Mouse (Mus musculus) lung, embryonic 15.5 days (tissue): ENCODE data around the gene Card10. TPM values are rescaled to one million over a fixed set of nuclear protein-coding genes. Genes with fewer than 3 reads are reported as not detected.

ENCODE experiments used
- ATAC-seq: fragments of 200-750 bp; cut with Nextera tagmentation; 2 replicates; pipeline ENCODE4 v1.8.0; 2017; ENCODE audit warnings: moderate number of reproducible peaks, borderline replicate concordance; ENCODE audit not compliant: low FRiP score, low TSS enrichment; ENCODE audit errors: extremely low read depth
- H3K27ac ChIP-seq: fragments of 300-500 bp; sonication (generic); 2 replicates; pipeline ENCODE4 v1.5.1; 2015; ENCODE audit warnings: moderate library complexity, mild to moderate bottlenecking, inconsistent platforms
- H3K27me3 ChIP-seq: fragments of 300-500 bp; sonication (generic); 2 replicates; pipeline ENCODE4 v1.6.1; 2015; ENCODE audit warnings: inconsistent platforms
- H3K36me3 ChIP-seq: fragments of 300-500 bp; sonication (generic); 2 replicates; pipeline ENCODE4 v1.6.1; 2015; ENCODE audit warnings: inconsistent platforms
- H3K4me1 ChIP-seq: fragments of 300-500 bp; sonication (generic); 2 replicates; pipeline ENCODE4 v1.6.1; 2015; ENCODE audit warnings: inconsistent platforms
- H3K4me2 ChIP-seq: fragments of 300-500 bp; sonication (generic); 2 replicates; pipeline ENCODE4 v1.6.1; 2015; ENCODE audit warnings: inconsistent platforms, mild to moderate bottlenecking, moderate library complexity
- H3K4me3 ChIP-seq: fragments of 300-500 bp; sonication (generic); 2 replicates; pipeline ENCODE4 v1.5.1; 2015; ENCODE audit warnings: mild to moderate bottlenecking, inconsistent platforms
- H3K9ac ChIP-seq: fragments of 300-500 bp; sonication (generic); 2 replicates; pipeline ENCODE4 v1.6.1; 2015; ENCODE audit warnings: inconsistent platforms
- H3K9me3 ChIP-seq: fragments of 300-500 bp; sonication (generic); 2 replicates; pipeline ENCODE4 v1.6.1; 2016; ENCODE audit warnings: inconsistent platforms
- WGBS: fragments of 180-500 bp; shearing (Covaris S2); methylation state at CpG from one replicate; pipeline ENCODE4 v1.1.7; 2015; 5-methylcytosine and 5-hydroxymethylcytosine counted together
- polyA plus RNA-seq: library from polyadenylated mRNA; unstranded; fragments of >200 nt; fragmentation: Nextera tagmentation; extraction: Ambion mirVana; gene quantifications from 2 replicates; pipeline ENCODE4 v1.2.1, GENCODE M21; 2015

Card10 gene
- polyA plus RNA-seq, 1 experiment from 2014 or later = 7.6 TPM

- no peaks in the 10 kb centered on the region for H3K27me3 ChIP-seq
- no peak overlapping the region for H3K27ac ChIP-seq
- peaks cover 6% of the 10 kb centered on the region; the same call in 1 of the 2 replicates for H3K4me1 ChIP-seq
- H3K9me3 ChIP-seq = no peaks in the 10 kb centered on the region
- H3K9ac ChIP-seq = no peak overlapping the region
- WGBS = 85% methylated on average over 5 of the region's 5 CpGs
- ATAC-seq = no peak
- no peak overlapping the region for H3K4me2 ChIP-seq
- H3K4me3 ChIP-seq = no peak overlapping the region
- H3K36me3 ChIP-seq = peaks cover 8% of the 10 kb centered on the region; the same call in 1 of the 2 replicates
These were observed 23.2 kb downstream of the Card10 start for GRCm38 (mm10) chr15:78779690-78780089.

GRCm38 (mm10) chr15:78779253-78779652, 23.6 kb downstream of the Card10 start:
- no peak for ATAC-seq
- H3K4me2 ChIP-seq = no peak overlapping the region
- peaks cover 8% of the 10 kb centered on the region; the same call in 1 of the 2 replicates for H3K36me3 ChIP-seq
- WGBS = 59% methylated on average over 8 of the region's 8 CpGs
- no peak overlapping the region for H3K27ac ChIP-seq
- no peak overlapping the region for H3K4me3 ChIP-seq
- H3K4me1 ChIP-seq = peaks cover 6% of the 10 kb centered on the region; the same call in 1 of the 2 replicates
- H3K9me3 ChIP-seq = no peaks in the 10 kb centered on the region
- H3K9ac ChIP-seq = no peak overlapping the region
- H3K27me3 ChIP-seq = no peaks in the 10 kb centered on the region

GRCm38 (mm10) chr15:78778077-78778870, 24.6 kb downstream of the Card10 start:
- H3K9me3 ChIP-seq = no peaks in the 10 kb centered on the region
- H3K27me3 ChIP-seq = no peaks in the 10 kb centered on the region
- H3K4me2 ChIP-seq = no peak overlapping the region
- peaks cover 13% of the 10 kb centered on the region for H3K4me1 ChIP-seq
- 48% methylated on average over 14 of the region's 15 CpGs for WGBS
- 0 out of 2 replicates have a peak overlapping the region, but pooled peaks have one; percentile 15 for H3K27ac ChIP-seq
- H3K4me3 ChIP-seq = no peak overlapping the region
- peaks cover 8% of the 10 kb centered on the region; the same call in 1 of the 2 replicates for H3K36me3 ChIP-seq
- no peak overlapping the region for H3K9ac ChIP-seq
- no peak; the same call in 1 of the 2 replicates for ATAC-seq

GRCm38 (mm10) chr15:78773290-78773729, 29.5 kb downstream of the Card10 start, which contains the start of gene Mfng:
Gene Mfng, minus strand, starts transcription at chr15:78773475.
- H3K4me3 ChIP-seq = peak within 1 kb of the TSS; percentile 40
- H3K9ac ChIP-seq = peak within 1 kb of the TSS; percentile 16; the same call in 1 of the 2 replicates
- WGBS = 4% methylated on average over 11 of the region's 11 CpGs
- peaks cover 8% of the 10 kb centered on the region; the same call in 1 of the 2 replicates for H3K36me3 ChIP-seq
- H3K27ac ChIP-seq = peak within 1 kb of the TSS; percentile 46
- H3K4me2 ChIP-seq = peak within 1 kb of the TSS; percentile 48
- peaks cover 19% of the 10 kb centered on the region for H3K4me1 ChIP-seq
- H3K9me3 ChIP-seq = no peaks in the 10 kb centered on the region
- ATAC-seq = peak; percentile 78
- H3K27me3 ChIP-seq = no peaks in the 10 kb centered on the region

GRCm38 (mm10) chr15:78772856-78773255, 30.0 kb downstream of the Card10 start:
- ATAC-seq = no peak; the same call in 1 of the 2 replicates
- H3K4me1 ChIP-seq = peaks cover 17% of the 10 kb centered on the region

GRCm38 (mm10) chr15:78772368-78772763, 30.5 kb downstream of the Card10 start:
- peak overlapping the region; percentile 16; the same call in 1 of the 2 replicates for H3K9ac ChIP-seq
- H3K27me3 ChIP-seq = no peaks in the 10 kb centered on the region

More at GRCm38 (mm10) chr15:78772856-78773255, 30.0 kb downstream of the Card10 start:
- Histone ChIP-seq H3K9ac (peak overlapping the region; percentile 16; the same call in 1 of the 2 replicates), H3K36me3 (peaks cover 8% of the 10 kb centered on the region; the same call in 1 of the 2 replicates), H3K9me3 (no peaks in the 10 kb centered on the region), H3K4me2 (peak overlapping the region; percentile 48), H3K27ac (peak overlapping the region; percentile 46), H3K27me3 (no peaks in the 10 kb centered on the region), H3K4me3 (peak overlapping the region; percentile 40)
- 28% methylated on average over 14 of the region's 14 CpGs for WGBS

GRCm38 (mm10) chr15:78771531-78772367, 31.1 kb downstream of the Card10 start:
- peak; percentile 63 for ATAC-seq
- H3K4me2 ChIP-seq = peak overlapping the region; percentile 49
- peak overlapping the region; percentile 40 for H3K4me3 ChIP-seq
- peak overlapping the region; percentile 24; the same call in 1 of the 2 replicates for H3K9ac ChIP-seq
- H3K27me3 ChIP-seq = no peaks in the 10 kb centered on the region
- H3K4me1 ChIP-seq = peaks cover 17% of the 10 kb centered on the region
- no peaks in the 10 kb centered on the region for H3K9me3 ChIP-seq
- peaks cover 8% of the 10 kb centered on the region; the same call in 1 of the 2 replicates for H3K36me3 ChIP-seq
- 57% methylated on average over 19 of the region's 19 CpGs for WGBS
- H3K27ac ChIP-seq = peak overlapping the region; percentile 46

More at GRCm38 (mm10) chr15:78772368-78772763, 30.5 kb downstream of the Card10 start:
- peaks cover 17% of the 10 kb centered on the region for H3K4me1 ChIP-seq
- peak overlapping the region; percentile 46 for H3K27ac ChIP-seq
- WGBS = 36% methylated on average over 4 of the region's 4 CpGs
- no peaks in the 10 kb centered on the region for H3K9me3 ChIP-seq
- 0 out of 2 replicates have a peak, but pooled peaks have one; percentile 42 for ATAC-seq
- H3K4me2 ChIP-seq = peak overlapping the region; percentile 48
- H3K4me3 ChIP-seq = peak overlapping the region; percentile 40
- H3K36me3 ChIP-seq = peaks cover 8% of the 10 kb centered on the region; the same call in 1 of the 2 replicates

GRCm38 (mm10) chr15:78770983-78771355, 31.9 kb downstream of the Card10 start:
- Histone ChIP-seq H3K9ac (peak overlapping the region; percentile 24; the same call in 1 of the 2 replicates), H3K36me3 (peaks cover 3% of the 10 kb centered on the region; the same call in 1 of the 2 replicates), H3K27me3 (no peaks in the 10 kb centered on the region), H3K4me3 (peak overlapping the region; percentile 35), H3K9me3 (no peaks in the 10 kb centered on the region), H3K4me2 (peak overlapping the region; percentile 49), H3K27ac (peak overlapping the region; percentile 46), H3K4me1 (peaks cover 17% of the 10 kb centered on the region)
- 45% methylated on average over 5 of the region's 5 CpGs for WGBS
- ATAC-seq = no peak

- 47% methylated on average over 9 of the region's 9 CpGs for WGBS
- ATAC-seq = no peak
- Histone ChIP-seq H3K9ac (no peak overlapping the region; the same call in 1 of the 2 replicates), H3K4me3 (peak overlapping the region; percentile 35), H3K27me3 (no peaks in the 10 kb centered on the region), H3K36me3 (no peaks in the 10 kb centered on the region), H3K9me3 (no peaks in the 10 kb centered on the region), H3K27ac (no peak overlapping the region; the same call in 1 of the 2 replicates), H3K4me2 (peak overlapping the region; percentile 49), H3K4me1 (peaks cover 17% of the 10 kb centered on the region)
These were observed 32.4 kb downstream of the Card10 start for GRCm38 (mm10) chr15:78770234-78770982.

- Histone ChIP-seq H3K27ac (no peak overlapping the region), H3K27me3 (no peaks in the 10 kb centered on the region), H3K9me3 (no peaks in the 10 kb centered on the region), H3K9ac (no peak overlapping the region), H3K4me2 (no peak overlapping the region), H3K36me3 (no peaks in the 10 kb centered on the region), H3K4me3 (no peak overlapping the region), H3K4me1 (peaks cover 17% of the 10 kb centered on the region)
- ATAC-seq = no peak
- WGBS = 84% methylated on average over 4 of the region's 4 CpGs
These were observed 33.8 kb downstream of the Card10 start for GRCm38 (mm10) chr15:78769064-78769463.
